In the genomic region with DNA sequence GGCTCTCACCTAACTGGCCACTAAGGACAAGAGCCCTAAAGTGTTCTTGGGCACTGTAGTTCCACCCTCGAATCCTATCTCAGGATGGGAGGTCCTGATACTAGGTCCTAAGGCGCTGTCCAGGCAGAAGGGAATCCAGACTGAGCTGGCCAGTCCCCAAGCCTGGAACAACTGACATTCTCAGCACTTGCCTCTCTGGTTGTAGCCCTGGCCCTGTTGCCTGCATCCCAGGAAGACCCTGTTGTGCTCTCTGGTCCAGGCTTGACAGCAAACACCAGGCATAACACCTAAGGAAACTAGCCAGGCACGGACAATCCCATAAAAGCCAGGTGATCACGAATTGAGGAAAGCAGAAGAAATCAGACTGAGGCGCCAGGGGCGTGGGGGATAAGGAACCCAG, we compare ENCODE assay signal across 10 mouse cellular contexts. TPM values are rescaled to one million over a fixed set of nuclear protein-coding genes. Genes with fewer than 3 reads are reported as not detected.
DNase-seq lines count a peak whose midpoint lies in the region; ATAC-seq and TF ChIP-seq lines count a peak whose summit lies in the region.
"Had no signal": no experiment of that assay in that cellular context is flagged by ENCODE, and none has a peak within 500 bp of the region (broad histone marks: within the 10 kb centered on the region; RNA-seq: fewer than 3 reads in every experiment).

No protein-coding gene starts in this region.

- H3K27ac ChIP-seq in left cerebral cortex, adult 2 months = peak overlapping the region; percentile 5; the same call in 1 of the 2 replicates
- peak overlapping the region; percentile 70 for H3K27ac ChIP-seq in forebrain, embryonic 10.5 days
- H3K27ac ChIP-seq in hindbrain, embryonic 14.5 days = peak overlapping the region; percentile 68; the same call in 1 of the 2 replicates
- peak overlapping the region; percentile 1; the same call in 1 of the 2 replicates for H3K27ac ChIP-seq in neural tube, embryonic 12.5 days
- no peak overlapping the region; the same call in 1 of the 2 replicates for H3K27ac ChIP-seq in layer of hippocampus, adult 2 months

- intact Hi-C loops in left cerebral cortex, adult 2 months (cut with DNase I) = no loop called here

- no peaks in the 10 kb centered on the region for H3K9me3 ChIP-seq in forebrain, embryonic 10.5 days
- H3K9me3 ChIP-seq in hindbrain, embryonic 14.5 days (ENCODE audit: control insufficient read depth, low read length) = no peaks in the 10 kb centered on the region
- no peaks in the 10 kb centered on the region for H3K9me3 ChIP-seq in neural tube, embryonic 12.5 days

- no peak for TF ChIP-seq CTCF in left cerebral cortex, adult 2 months (IDR thresholded peaks at IDR 0.05)
- TF ChIP-seq CTCF in layer of hippocampus, adult 2 months (conservative IDR thresholded peaks at IDR 0.05) = no peak

- H3K9ac ChIP-seq in hindbrain, embryonic 14.5 days = 0 out of 2 replicates have a peak overlapping the region, but pooled peaks have one; percentile 8
- no peak overlapping the region for H3K9ac ChIP-seq in neural tube, embryonic 12.5 days

- peaks cover 87% of the 10 kb centered on the region for H3K4me1 ChIP-seq in forebrain, embryonic 10.5 days
- H3K4me1 ChIP-seq in hindbrain, embryonic 14.5 days (replicated peaks; ENCODE audit: control insufficient read depth, insufficient read depth, low read length) = peaks cover 37% of the 10 kb centered on the region
- H3K4me1 ChIP-seq in neural tube, embryonic 12.5 days = peaks cover 54% of the 10 kb centered on the region

- 17% methylated on average over 6 of the region's 6 CpGs for WGBS in forebrain, embryonic 10.5 days
- 22% methylated on average over 6 of the region's 6 CpGs for WGBS in hindbrain, embryonic 14.5 days
- 32% methylated on average over 6 of the region's 6 CpGs for WGBS in neural tube, embryonic 12.5 days

- H3K27me3 ChIP-seq in forebrain, embryonic 10.5 days (ENCODE audit: poor library complexity, severe bottlenecking) = peaks cover 16% of the 10 kb centered on the region
- H3K27me3 ChIP-seq in hindbrain, embryonic 14.5 days (ENCODE audit: control insufficient read depth, insufficient read depth, low read length) = no peaks in the 10 kb centered on the region
- H3K27me3 ChIP-seq in neural tube, embryonic 12.5 days (replicated peaks) = no peaks in the 10 kb centered on the region

- peaks cover 39% of the 10 kb centered on the region for H3K36me3 ChIP-seq in forebrain, embryonic 10.5 days (replicated peaks)
- no peaks in the 10 kb centered on the region for H3K36me3 ChIP-seq in hindbrain, embryonic 14.5 days (replicated peaks; ENCODE audit: control insufficient read depth, insufficient read depth)
- peaks cover 9% of the 10 kb centered on the region; the same call in 1 of the 2 replicates for H3K36me3 ChIP-seq in neural tube, embryonic 12.5 days

- no peak overlapping the region for H3K4me3 ChIP-seq in left cerebral cortex, adult 2 months
- peak overlapping the region; percentile 42; the same call in 1 of the 2 replicates for H3K4me3 ChIP-seq in forebrain, embryonic 10.5 days
- no peak overlapping the region for H3K4me3 ChIP-seq in hindbrain, embryonic 14.5 days (replicated peaks; ENCODE audit: low read length)
- no peak overlapping the region for H3K4me3 ChIP-seq in neural tube, embryonic 12.5 days
- no peak overlapping the region for H3K4me3 ChIP-seq in layer of hippocampus, adult 2 months

- H3K4me2 ChIP-seq in hindbrain, embryonic 14.5 days (replicated peaks) = peak overlapping the region; percentile 45
- H3K4me2 ChIP-seq in neural tube, embryonic 12.5 days (replicated peaks) = peak overlapping the region; percentile 47

- DNase-seq in left cerebral cortex, adult 2 months (ENCODE audit: extremely low spot score in 1 of 2, low spot score in 2 of 2) = no peak
- DNase-seq in left cerebral cortex, adult 8-10 months (ENCODE audit: low spot score in 2 of 2) = no peak
- DNase-seq in forebrain, embryonic 10.5 days (ENCODE audit: extremely low spot score, low spot score) = no peak
- DNase-seq in hindbrain, embryonic 14.5 days (ENCODE audit: low spot score) = no peak
- DNase-seq in layer of hippocampus, adult 2 months (ENCODE audit: low spot score in 2 of 2) = no peak
- no peak for DNase-seq in adrenal gland, postnatal 4 days (ENCODE audit: low spot score in 2 of 2)
- DNase-seq in urinary bladder, postnatal 14 days (ENCODE audit: low spot score) = no peak
- DNase-seq: cerebellum, adult 11 months; heart, postnatal 14 days had no signal

- no peak for ATAC-seq in hindbrain, embryonic 14.5 days (ENCODE audit: low FRiP score)
- ATAC-seq in neural tube, embryonic 12.5 days (ENCODE audit: low FRiP score, low read depth) = no peak

RNA-seq across cellular contexts. Expression of a gene that starts 14.1 kb away (rescaled TPM):
- 100 to 1,000 TPM; 120 to 127 TPM for total RNA-seq in left cerebral cortex, adult 2 months (2021)
- total RNA-seq in left cerebral cortex, adult 8-10 months (2022) = 100 to 1,000 TPM in 3 of 4 experiments, 10 to 100 TPM in 1; 96.7 to 125 (median 111) TPM
- 19.4 and 21.9 TPM in 2 replicates for polyA plus RNA-seq in forebrain, embryonic 10.5 days (2016; fragmentation: Nextera tagmentation; extraction: Ambion mirVana)
- polyA plus RNA-seq in hindbrain, embryonic 14.5 days (2014; fragmentation: Nextera tagmentation; extraction: Ambion mirVana) = 19.2 and 21.8 TPM in 2 replicates
- 32.8 and 36.4 TPM in 2 replicates for polyA plus RNA-seq in neural tube, embryonic 12.5 days (2016; fragmentation: Nextera tagmentation; extraction: Ambion mirVana)
- total RNA-seq in layer of hippocampus, adult 2 months (2021) = 10 to 100 TPM; 96.5 to 98.8 TPM
- total RNA-seq in adrenal gland, postnatal 4 days (2021) = 10 to 100 TPM; 46.1 to 52.3 TPM

RNA-seq across cellular contexts. Expression of a gene that starts 17.0 kb away (rescaled TPM):
- 10 to 100 TPM; 43.1 to 47.7 TPM for total RNA-seq in left cerebral cortex, adult 2 months (2021)
- 10 to 100 TPM; 31.6 to 45.5 (median 38.1) TPM for total RNA-seq in left cerebral cortex, adult 8-10 months (2022)
- polyA plus RNA-seq in forebrain, embryonic 10.5 days (2016; fragmentation: Nextera tagmentation; extraction: Ambion mirVana) = 82.0 and 90.0 TPM in 2 replicates
- polyA plus RNA-seq in hindbrain, embryonic 14.5 days (2014; fragmentation: Nextera tagmentation; extraction: Ambion mirVana) = 39.9 and 40.6 TPM in 2 replicates
- 73.3 and 79.5 TPM in 2 replicates for polyA plus RNA-seq in neural tube, embryonic 12.5 days (2016; fragmentation: Nextera tagmentation; extraction: Ambion mirVana)
- total RNA-seq in layer of hippocampus, adult 2 months (2021) = 10 to 100 TPM; 39.1 to 43.3 TPM
- total RNA-seq in adrenal gland, postnatal 4 days (2021) = 10 to 100 TPM; 87.9 to 89.4 TPM

RNA-seq across cellular contexts. Expression of a gene that starts 30.5 kb away (rescaled TPM):
- total RNA-seq in left cerebral cortex, adult 2 months (2021) = 10 to 100 TPM; 27.7 to 30.7 TPM
- 10 to 100 TPM; 28.4 to 33.9 (median 30.0) TPM for total RNA-seq in left cerebral cortex, adult 8-10 months (2022)
- 97.3 and 98.1 TPM in 2 replicates for polyA plus RNA-seq in forebrain, embryonic 10.5 days (2016; fragmentation: Nextera tagmentation; extraction: Ambion mirVana)
- polyA plus RNA-seq in hindbrain, embryonic 14.5 days (2014; fragmentation: Nextera tagmentation; extraction: Ambion mirVana) = 57.5 and 60.5 TPM in 2 replicates
- polyA plus RNA-seq in neural tube, embryonic 12.5 days (2016; fragmentation: Nextera tagmentation; extraction: Ambion mirVana) = 65.9 and 66.9 TPM in 2 replicates
- 10 to 100 TPM; 29.4 to 31.0 TPM for total RNA-seq in layer of hippocampus, adult 2 months (2021)
- 10 to 100 TPM; 38.2 to 41.5 TPM for total RNA-seq in adrenal gland, postnatal 4 days (2021)

RNA-seq across cellular contexts. Expression of a gene that starts 40.2 kb away (rescaled TPM):
- 100 to 1,000 TPM; 165 TPM for total RNA-seq in left cerebral cortex, adult 2 months (2021)
- total RNA-seq in left cerebral cortex, adult 8-10 months (2022) = 100 to 1,000 TPM; 158 to 167 (median 165) TPM
- 141 and 142 TPM in 2 replicates for polyA plus RNA-seq in forebrain, embryonic 10.5 days (2016; fragmentation: Nextera tagmentation; extraction: Ambion mirVana)
- polyA plus RNA-seq in hindbrain, embryonic 14.5 days (2014; fragmentation: Nextera tagmentation; extraction: Ambion mirVana) = 271 and 274 TPM in 2 replicates
- polyA plus RNA-seq in neural tube, embryonic 12.5 days (2016; fragmentation: Nextera tagmentation; extraction: Ambion mirVana) = 225 and 233 TPM in 2 replicates
- 100 to 1,000 TPM; 136 to 153 TPM for total RNA-seq in layer of hippocampus, adult 2 months (2021)
- total RNA-seq in adrenal gland, postnatal 4 days (2021) = 100 to 1,000 TPM in 1 of 2 experiments, 10 to 100 TPM in 1; 90.7 to 103 TPM

RNA-seq across cellular contexts. Expression of a gene that starts 42.7 kb away (rescaled TPM):
- 10 to 100 TPM; 58.0 to 63.3 TPM for total RNA-seq in left cerebral cortex, adult 2 months (2021)
- total RNA-seq in left cerebral cortex, adult 8-10 months (2022) = 10 to 100 TPM; 55.3 to 62.7 (median 59.3) TPM
- 19.7 and 21.3 TPM in 2 replicates for polyA plus RNA-seq in forebrain, embryonic 10.5 days (2016; fragmentation: Nextera tagmentation; extraction: Ambion mirVana)
- polyA plus RNA-seq in hindbrain, embryonic 14.5 days (2014; fragmentation: Nextera tagmentation; extraction: Ambion mirVana) = 127 and 130 TPM in 2 replicates
- 73.6 and 74.1 TPM in 2 replicates for polyA plus RNA-seq in neural tube, embryonic 12.5 days (2016; fragmentation: Nextera tagmentation; extraction: Ambion mirVana)
- total RNA-seq in layer of hippocampus, adult 2 months (2021) = 10 to 100 TPM; 59.7 to 62.0 TPM
- total RNA-seq in adrenal gland, postnatal 4 days (2021) = 1 to 10 TPM; 8.9 to 9.1 TPM
